Mouse (Mus musculus) midbrain, embryonic 14.5 days (tissue): ENCODE measurements around the gene Wfdc5. TPM values are rescaled to one million over a fixed set of nuclear protein-coding genes. Genes with fewer than 3 reads are reported as not detected.

Experiments used
- ATAC-seq: fragments of 200-750 bp; cut with Nextera tagmentation; 2 replicates; pipeline ENCODE4 v1.8.0; 2017; ENCODE audit warnings: moderate number of reproducible peaks, moderate library complexity; ENCODE audit not compliant: low FRiP score, low TSS enrichment
- DNase-seq: peaks from one replicate; pipeline ENCODE4 v3.0.0-alpha.2; 2015
- H3K27ac ChIP-seq: fragments of 300-500 bp; sonication (generic); replicated peaks from 2 replicates; pipeline ENCODE4 v1.5.1; 2014; ENCODE audit warnings: mild to moderate bottlenecking, low read depth, low read length, moderate library complexity
- H3K27me3 ChIP-seq: fragments of 300-500 bp; sonication (generic); 2 replicates; pipeline ENCODE4 v1.6.1; 2014; ENCODE audit warnings: low read length, control low read depth, mixed read lengths; ENCODE audit not compliant: control insufficient read depth, insufficient read depth
- H3K36me3 ChIP-seq: fragments of 300-500 bp; sonication (generic); 2 replicates; pipeline ENCODE4 v1.6.1; 2014; ENCODE audit warnings: low read length, control low read depth; ENCODE audit not compliant: control insufficient read depth, insufficient read depth
- H3K4me1 ChIP-seq: fragments of 300-500 bp; sonication (generic); 2 replicates; pipeline ENCODE4 v1.6.1; 2014; ENCODE audit warnings: mild to moderate bottlenecking, antibody characterized with exemption, low read length, control low read depth; ENCODE audit not compliant: control insufficient read depth, insufficient read depth
- H3K4me2 ChIP-seq: fragments of 300-500 bp; sonication (generic); 2 replicates; pipeline ENCODE4 v1.6.1; 2014; ENCODE audit warnings: mild to moderate bottlenecking, low read length, moderate library complexity
- H3K4me3 ChIP-seq: fragments of 300-500 bp; sonication (generic); replicated peaks from 2 replicates; pipeline ENCODE4 v1.5.1; 2014; ENCODE audit warnings: low read depth, low read length
- H3K9ac ChIP-seq: fragments of 300-500 bp; sonication (generic); replicated peaks from 2 replicates; pipeline ENCODE4 v1.6.1; 2014; ENCODE audit warnings: mild to moderate bottlenecking, low read length, moderate library complexity
- H3K9me3 ChIP-seq: fragments of 300-500 bp; sonication (generic); 2 replicates; pipeline ENCODE4 v1.6.1; 2016; ENCODE audit warnings: low read length, control low read depth, mixed read lengths; ENCODE audit not compliant: control insufficient read depth
- WGBS: fragments of 180-500 bp; shearing (Covaris S2); extraction: QIAGEN DNeasy Blood & Tissue Kit; methylation state at CpG from one replicate; pipeline ENCODE4 v1.1.7; 2014; 5-methylcytosine and 5-hydroxymethylcytosine counted together
- polyA plus RNA-seq: library from polyadenylated mRNA; unstranded; fragments of >200 nt; fragmentation: Nextera tagmentation; extraction: Ambion mirVana; gene quantifications from 2 replicates; pipeline ENCODE4 v1.2.1, GENCODE M21; 2014

The Wfdc5 gene
- polyA plus RNA-seq, 1 experiment from 2014 or later, result not detected

GRCm38 (mm10) chr2:164131586-164131985, 51.0 kb downstream of the Wfdc5 start:
- WGBS, result 92% methylated on average over 1 of the region's 1 CpGs
- ATAC-seq (no peak), DNase-seq (no peak)
- Histone ChIP-seq H3K9ac (no peak overlapping the region), H3K27me3 (no peaks in the 10 kb centered on the region), H3K4me1 (0 out of 2 replicates have a peak, but pooled peaks cover 5% of the 10 kb centered on the region), H3K9me3 (no peaks in the 10 kb centered on the region), H3K36me3 (peaks cover 19% of the 10 kb centered on the region), H3K4me3 (no peak overlapping the region), H3K4me2 (no peak overlapping the region), H3K27ac (no peak overlapping the region)

- H3K27me3 ChIP-seq, result no peaks in the 10 kb centered on the region
- H3K4me3 ChIP-seq, result no peak overlapping the region
- no peak overlapping the region for H3K27ac ChIP-seq
- no peak overlapping the region for H3K9ac ChIP-seq
- no peak for DNase-seq
- no peak overlapping the region for H3K4me2 ChIP-seq
- no peak for ATAC-seq
- peaks cover 29% of the 10 kb centered on the region for H3K36me3 ChIP-seq
- 92% methylated on average over 12 of the region's 12 CpGs for WGBS
- H3K4me1 ChIP-seq, result no peaks in the 10 kb centered on the region
- H3K9me3 ChIP-seq, result no peaks in the 10 kb centered on the region
These were observed 53.7 kb downstream of the Wfdc5 start for GRCm38 (mm10) chr2:164128576-164129411.

- 94% methylated on average over 2 of the region's 2 CpGs for WGBS
- Histone ChIP-seq H3K27me3 (no peaks in the 10 kb centered on the region), H3K4me2 (no peak overlapping the region), H3K4me1 (no peaks in the 10 kb centered on the region), H3K9me3 (no peaks in the 10 kb centered on the region), H3K9ac (no peak overlapping the region), H3K36me3 (peaks cover 34% of the 10 kb centered on the region), H3K4me3 (no peak overlapping the region), H3K27ac (no peak overlapping the region)
- DNase-seq (no peak), ATAC-seq (no peak)
These were observed 55.2 kb downstream of the Wfdc5 start for GRCm38 (mm10) chr2:164127297-164127696.

GRCm38 (mm10) chr2:164126533-164126955, 56.0 kb downstream of the Wfdc5 start:
- WGBS, result 87% methylated on average over 13 of the region's 13 CpGs
- ATAC-seq (no peak), DNase-seq (peak; percentile 27)
- Histone ChIP-seq H3K4me1 (no peaks in the 10 kb centered on the region), H3K4me3 (no peak overlapping the region), H3K27me3 (no peaks in the 10 kb centered on the region), H3K27ac (no peak overlapping the region), H3K9ac (no peak overlapping the region), H3K36me3 (peaks cover 33% of the 10 kb centered on the region), H3K4me2 (no peak overlapping the region), H3K9me3 (no peaks in the 10 kb centered on the region)

Other genes starting within 250 kb of the Wfdc5 start
- 394 and 437 TPM in 2 replicates for gene Ywhab, start 187.8 kb downstream of the Wfdc5 start, polyA plus RNA-seq
- gene Pabpc1l, start 157.3 kb downstream of the Wfdc5 start, polyA plus RNA-seq, result 0.92 and 1.6 TPM in 2 replicates
- 26.3 and 35.0 TPM in 2 replicates for gene Stk4, start 112.4 kb downstream of the Wfdc5 start, polyA plus RNA-seq
- gene Tomm34, start 111.6 kb downstream of the Wfdc5 start, polyA plus RNA-seq, result 46.3 and 50.3 TPM in 2 replicates
- gene Kcns1, start 11.6 kb downstream of the Wfdc5 start, polyA plus RNA-seq, result 0.62 and 2.1 TPM in 2 replicates
- gene Wfdc12, start 7.9 kb upstream of the Wfdc5 start, polyA plus RNA-seq, result not detected in 2 replicates
- gene Wfdc15a, start 17.4 kb upstream of the Wfdc5 start, polyA plus RNA-seq, result not detected in 2 replicates
- gene Wfdc15b, start 38.9 kb upstream of the Wfdc5 start, polyA plus RNA-seq, result not detected in 2 replicates
- gene Svs2, start 55.7 kb upstream of the Wfdc5 start, polyA plus RNA-seq, result not detected in 2 replicates
- gene Svs3b, start 73.9 kb upstream of the Wfdc5 start, polyA plus RNA-seq, result not detected in 2 replicates
- gene Svs4, start 95.7 kb upstream of the Wfdc5 start, polyA plus RNA-seq, result not detected in 2 replicates
- not detected in 2 replicates for gene Svs3a, start 106.5 kb upstream of the Wfdc5 start, polyA plus RNA-seq
- not detected in 2 replicates for gene Svs6, start 134.0 kb upstream of the Wfdc5 start, polyA plus RNA-seq
- gene Svs5, start 150.0 kb upstream of the Wfdc5 start, polyA plus RNA-seq, result not detected in 2 replicates
- not detected in 2 replicates for gene Slpi, start 206.4 kb upstream of the Wfdc5 start, polyA plus RNA-seq
- not detected in 2 replicates for gene Rbpjl, start 220.4 kb upstream of the Wfdc5 start, polyA plus RNA-seq
- gene Matn4, start 222.4 kb upstream of the Wfdc5 start, polyA plus RNA-seq, result not detected in 2 replicates